Mouse (Mus musculus): ENCODE results near the gene Cdr1.

The Cdr1 gene

GRCm38 (mm10) chrX:61185458-61185857, at the start of gene Cdr1:
TSS of gene Cdr1 (minus strand) at chrX:61185558.
- DNase-seq, result no peak

GRCm38 (mm10) chrX:61185869-61186268, 511 bp upstream of the Cdr1 start:
- no peak for DNase-seq

DNA sequence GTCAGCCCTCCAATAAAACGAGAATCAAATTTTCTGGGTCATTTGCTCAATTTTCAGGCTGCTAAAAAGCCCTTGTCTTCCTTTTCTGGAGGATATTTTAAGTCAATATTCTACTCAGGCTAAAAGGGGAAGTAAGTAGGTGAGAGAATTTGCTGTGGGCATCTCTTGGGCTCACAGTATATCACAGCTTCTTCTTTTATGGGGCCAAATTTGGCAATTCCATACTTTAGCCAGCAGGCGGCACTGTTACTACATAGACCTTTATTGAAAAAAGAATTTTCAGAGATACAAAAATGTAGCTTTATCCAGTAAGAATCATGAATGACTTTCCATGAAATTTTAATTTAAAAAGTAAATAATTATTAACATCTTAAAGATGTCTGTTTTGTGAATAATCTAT, 18.8 kb downstream of the Cdr1 start:
- DNase-seq, result no peak

GRCm38 (mm10) chrX:61161249-61161648, 24.1 kb downstream of the Cdr1 start:
- no peak for DNase-seq

DNA sequence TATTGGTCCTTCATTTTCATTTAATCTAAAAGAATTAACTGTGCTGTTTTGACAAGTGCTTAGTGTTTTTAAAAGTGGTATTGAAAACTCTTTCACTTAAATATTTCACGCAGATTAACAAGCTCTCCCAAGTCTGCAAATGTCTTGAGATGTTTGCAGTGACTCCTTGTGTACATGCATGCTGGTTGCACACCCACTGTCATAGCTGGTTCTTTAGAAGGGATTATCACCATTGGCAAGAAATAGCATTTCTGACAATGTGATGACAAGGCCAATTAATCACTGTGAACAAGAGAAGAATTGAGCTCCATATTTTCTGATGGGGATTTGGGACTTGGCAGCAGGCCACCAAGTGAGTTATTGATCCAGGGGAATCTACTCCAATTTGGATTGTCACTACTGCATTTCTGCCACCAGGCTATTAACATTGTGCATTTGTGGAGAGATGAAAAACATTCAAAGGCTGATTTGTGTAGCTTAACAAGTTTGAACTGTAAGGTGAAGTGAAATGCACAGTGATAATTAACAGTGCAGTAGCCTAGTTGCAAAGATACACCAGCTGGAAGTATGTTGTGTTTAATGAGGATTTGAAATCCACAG, 30.6 kb downstream of the Cdr1 start:
- DNase-seq, result no peak

GRCm38 (mm10) chrX:61154246-61154645, 31.1 kb downstream of the Cdr1 start:
- DNase-seq, result no peak

DNA sequence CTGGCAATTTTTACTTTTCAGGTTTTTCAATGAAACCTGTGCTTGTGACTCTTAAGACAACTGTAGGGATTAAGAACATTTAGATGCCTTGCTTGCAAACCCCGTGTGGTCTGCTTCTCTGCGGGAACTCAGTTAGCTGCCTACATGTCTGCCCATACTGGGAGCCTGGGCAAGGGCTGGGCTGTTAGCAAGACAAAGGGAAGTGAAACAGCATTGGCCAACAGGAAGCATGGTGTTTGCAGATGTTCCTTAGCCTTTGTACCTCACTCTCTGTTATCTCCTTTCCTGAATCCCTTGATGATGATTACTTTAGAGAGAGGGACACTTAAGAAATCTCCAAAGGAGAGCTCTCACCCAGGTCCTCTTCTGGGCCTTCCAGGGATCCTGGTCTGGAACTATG, 38.8 kb downstream of the Cdr1 start:
- no peak for DNase-seq

DNA sequence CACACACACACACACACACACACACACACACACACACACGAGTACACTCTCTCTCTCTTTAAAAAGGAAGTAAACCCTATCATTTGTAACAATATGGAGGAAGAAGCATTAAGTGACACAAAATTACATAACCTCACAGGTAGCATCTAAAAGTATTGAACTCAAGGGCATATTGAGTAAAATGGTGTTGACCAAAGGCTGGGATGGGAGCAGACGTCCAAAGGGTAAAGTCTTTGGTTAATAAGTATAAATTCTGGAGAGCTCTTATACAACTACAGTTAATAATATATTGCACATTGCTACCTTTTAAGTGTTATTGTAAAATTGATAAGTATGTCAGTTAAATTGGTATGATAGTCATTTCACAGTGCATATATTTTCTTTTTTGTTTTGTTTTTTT, 39.9 kb downstream of the Cdr1 start:
- DNase-seq, result no peak

DNA sequence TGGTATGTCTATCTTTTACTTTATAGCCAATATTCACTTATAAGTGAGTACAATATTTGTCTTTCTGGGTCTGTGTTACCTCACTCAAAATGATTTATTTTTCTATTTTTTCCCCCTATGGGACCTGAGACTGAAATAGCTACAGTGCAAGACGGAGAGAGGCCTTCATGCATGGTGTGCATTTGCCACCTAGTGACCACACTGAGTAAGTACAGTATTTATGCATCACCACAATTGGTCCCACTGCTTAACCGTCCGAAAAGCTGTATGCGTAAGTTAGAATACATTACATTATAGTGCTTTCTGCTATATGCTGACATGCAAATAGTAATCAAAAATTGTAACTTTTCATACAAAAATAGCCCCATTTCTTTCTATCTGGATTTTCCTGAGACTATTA, 50.8 kb downstream of the Cdr1 start:
- DNase-seq, result no peak
